Mouse (Mus musculus) kidney, postnatal 0 days (tissue): ENCODE results near the gene Ppp3r1. TPM values are rescaled to one million over a fixed set of nuclear protein-coding genes. Genes with fewer than 3 reads are reported as not detected.

Source experiments
- ATAC-seq: fragments of 200-750 bp; cut with Nextera tagmentation; replicated peaks from 2 replicates; pipeline ENCODE4 v1.8.0; 2017; ENCODE audit warnings: low read depth, moderate number of reproducible peaks, moderate TSS enrichment, moderate library complexity; ENCODE audit not compliant: low FRiP score
- DNase-seq: peaks from one replicate; pipeline ENCODE4 v3.0.0-alpha.2; 2016; ENCODE audit warnings: low spot score
- H3K27ac ChIP-seq: fragments of 300-500 bp; sonication (generic); 2 replicates; pipeline ENCODE4 v1.5.1; 2014; ENCODE audit warnings: mild to moderate bottlenecking
- H3K27me3 ChIP-seq: fragments of 300-500 bp; sonication (generic); 2 replicates; pipeline ENCODE4 v1.6.1; 2014; ENCODE audit warnings: low read length, mixed read lengths; ENCODE audit not compliant: insufficient read depth
- H3K36me3 ChIP-seq: fragments of 300-500 bp; sonication (generic); 2 replicates; pipeline ENCODE4 v1.6.1; 2014; ENCODE audit warnings: low read length, mixed read lengths; ENCODE audit not compliant: insufficient read depth
- H3K4me1 ChIP-seq: fragments of 300-500 bp; sonication (generic); replicated peaks from 2 replicates; pipeline ENCODE4 v1.6.1; 2014; ENCODE audit warnings: antibody characterized with exemption, low read length, mixed read lengths; ENCODE audit not compliant: insufficient read depth
- H3K4me2 ChIP-seq: fragments of 300-500 bp; sonication (generic); 2 replicates; pipeline ENCODE4 v1.6.1; 2014; ENCODE audit warnings: mild to moderate bottlenecking, low read length, moderate library complexity, mixed read lengths
- H3K4me3 ChIP-seq: fragments of 300-500 bp; sonication (generic); replicated peaks from 2 replicates; pipeline ENCODE4 v1.5.1; 2014; ENCODE audit warnings: low read depth, low read length
- H3K9ac ChIP-seq: fragments of 300-500 bp; sonication (generic); 2 replicates; pipeline ENCODE4 v1.6.1; 2014; ENCODE audit warnings: low read depth, low read length
- H3K9me3 ChIP-seq: fragments of 300-500 bp; sonication (generic); replicated peaks from 2 replicates; pipeline ENCODE4 v1.6.1; 2016; ENCODE audit warnings: low read length, inconsistent platforms, mixed read lengths
- CTCF ChIP-seq: IDR thresholded peaks from 2 replicates; pipeline ENCODE4 v1.5.1; 2016; ENCODE audit warnings: antibody characterized with exemption, low read depth, mild to moderate bottlenecking, moderate library complexity
- WGBS: fragments of 180-500 bp; shearing (Covaris S2); extraction: QIAGEN DNeasy Blood & Tissue Kit; methylation state at CpG from one replicate; pipeline ENCODE4 v1.1.7; 2014; 5-methylcytosine and 5-hydroxymethylcytosine counted together
- polyA plus RNA-seq: library from polyadenylated mRNA; unstranded; fragments of >200 nt; fragmentation: Nextera tagmentation; extraction: Ambion mirVana; gene quantifications from 2 replicates; pipeline ENCODE4 v1.2.1, GENCODE M21; 2015

The Ppp3r1 gene
- polyA plus RNA-seq, 1 experiment from 2014 or later = 103 TPM

GRCm38 (mm10) chr11:17199170-17199569 is 40.1 kb downstream of the Ppp3r1 start:
- 82% methylated on average over 5 of the region's 5 CpGs for WGBS

DNA sequence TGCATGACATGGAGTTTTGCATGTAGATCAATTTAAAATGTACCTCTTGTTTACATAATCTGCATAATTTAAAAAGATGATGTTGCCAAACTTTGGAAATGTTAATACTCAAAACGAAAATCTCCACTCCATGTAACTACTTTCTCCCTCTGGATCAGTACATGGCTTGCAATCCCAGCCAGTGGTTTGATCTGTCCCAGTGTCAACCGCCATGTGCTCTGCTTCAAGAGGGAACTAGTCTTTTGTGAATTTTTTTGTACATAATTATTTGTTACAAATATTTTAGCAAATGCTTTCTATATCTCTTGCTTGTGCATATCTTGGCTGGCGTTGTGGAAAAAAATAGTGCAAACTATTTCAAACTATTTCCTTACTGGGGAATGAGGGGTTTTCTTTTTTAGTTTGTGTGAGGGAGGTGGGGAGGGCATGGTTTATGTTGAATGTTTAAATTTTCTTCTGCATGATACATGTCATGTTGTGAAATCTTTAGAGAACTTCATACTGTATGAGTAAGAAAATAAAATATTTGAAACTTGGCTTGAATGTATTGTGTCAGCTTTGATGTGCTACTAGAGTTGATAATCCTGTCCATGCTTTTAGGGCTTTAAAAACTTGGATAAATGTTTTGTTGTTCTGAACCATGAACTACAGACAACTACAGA is 40.9 kb downstream of the Ppp3r1 start:
- Histone ChIP-seq H3K4me1 (no peaks in the 10 kb centered on the region), H3K27me3 (no peaks in the 10 kb centered on the region), H3K27ac (no peak overlapping the region), H3K9ac (no peak overlapping the region), H3K36me3 (peaks cover 15% of the 10 kb centered on the region), H3K4me2 (no peak overlapping the region), H3K4me3 (no peak overlapping the region), H3K9me3 (no peaks in the 10 kb centered on the region)
- DNase-seq (no peak), ATAC-seq (no peak)
- 92% methylated on average over 3 of the region's 3 CpGs for whole genome bisulfite sequencing
- no peak for TF ChIP-seq CTCF

More at GRCm38 (mm10) chr11:17199170-17199569, 40.1 kb downstream of the Ppp3r1 start:
- no peaks in the 10 kb centered on the region for H3K9me3 ChIP-seq
- no peaks in the 10 kb centered on the region for H3K27me3 ChIP-seq
- H3K4me1 ChIP-seq = no peaks in the 10 kb centered on the region
- H3K4me2 ChIP-seq = no peak overlapping the region
- peaks cover 20% of the 10 kb centered on the region for H3K36me3 ChIP-seq
- no peak overlapping the region for H3K27ac ChIP-seq
- no peak for TF ChIP-seq CTCF
- H3K4me3 ChIP-seq = no peak overlapping the region
- ATAC-seq (no peak), DNase-seq (no peak)
- no peak overlapping the region for H3K9ac ChIP-seq

GRCm38 (mm10) chr11:17200936-17201335 is 41.9 kb downstream of the Ppp3r1 start:
- no peak for ATAC-seq
- H3K4me2 ChIP-seq = no peak overlapping the region
- no peaks in the 10 kb centered on the region for H3K27me3 ChIP-seq
- no peak overlapping the region for H3K4me3 ChIP-seq
- TF ChIP-seq CTCF = no peak
- no peak overlapping the region for H3K9ac ChIP-seq
- H3K9me3 ChIP-seq = no peaks in the 10 kb centered on the region
- peaks cover 10% of the 10 kb centered on the region for H3K36me3 ChIP-seq
- H3K27ac ChIP-seq = no peak overlapping the region
- WGBS = 96% methylated on average over 4 of the region's 4 CpGs
- H3K4me1 ChIP-seq = no peaks in the 10 kb centered on the region
- no peak for DNase-seq

GRCm38 (mm10) chr11:17202481-17202880 is 43.4 kb downstream of the Ppp3r1 start:
- Histone ChIP-seq H3K9ac (no peak overlapping the region), H3K4me2 (no peak overlapping the region), H3K9me3 (no peaks in the 10 kb centered on the region), H3K27me3 (no peaks in the 10 kb centered on the region), H3K36me3 (peaks cover 11% of the 10 kb centered on the region; the same call in 1 of the 2 replicates), H3K4me3 (no peak overlapping the region), H3K27ac (no peak overlapping the region), H3K4me1 (no peaks in the 10 kb centered on the region)
- WGBS = 92% methylated on average over 6 of the region's 6 CpGs
- no peak for DNase-seq
- ATAC-seq = 0 out of 2 replicates have a peak, but pooled peaks have one; percentile 25
- no peak for TF ChIP-seq CTCF

DNA sequence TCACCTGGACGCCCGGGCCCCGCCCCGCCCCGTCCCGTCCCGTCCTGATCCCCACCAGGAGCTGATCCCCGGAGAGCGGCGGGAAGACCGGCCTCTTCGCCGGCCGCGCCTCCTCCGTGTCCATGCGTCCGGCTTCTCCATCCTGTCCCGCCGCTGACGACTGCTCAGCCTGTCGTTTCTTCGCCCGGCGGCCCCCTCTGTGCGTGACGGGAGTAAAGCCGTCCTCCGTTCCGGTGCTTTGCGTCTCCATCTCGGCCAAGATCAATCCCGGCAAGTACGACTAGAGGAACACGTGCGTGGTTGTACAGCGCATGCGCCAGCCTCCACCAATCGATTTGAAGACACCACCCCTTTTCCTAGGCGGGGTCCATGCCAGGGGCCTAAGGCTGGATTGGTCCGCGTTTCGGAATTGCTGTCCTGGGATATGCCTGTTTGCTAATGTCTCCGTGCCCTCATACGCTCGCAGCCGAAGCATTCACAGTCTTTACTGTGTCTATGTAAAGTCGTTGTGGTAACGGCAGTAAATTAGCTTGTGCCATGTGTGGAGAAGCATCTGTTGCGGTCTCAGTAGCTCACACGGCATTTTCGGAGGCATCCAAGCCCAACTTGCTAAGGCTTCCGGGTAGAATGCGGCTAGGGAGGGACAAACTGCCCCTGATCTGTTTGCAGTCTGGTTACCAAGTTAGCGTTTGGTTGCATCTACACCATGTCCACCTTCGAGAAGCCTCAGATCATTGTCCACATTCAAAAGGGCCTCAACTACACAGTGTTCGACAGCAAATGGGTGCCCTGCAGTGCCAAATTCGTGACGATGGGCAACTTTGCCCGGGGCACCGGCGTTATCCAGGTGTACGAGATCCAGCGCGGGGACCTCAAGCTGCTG is 52.4 kb downstream of the Ppp3r1 start, which contains the start of gene Pno1:
Pno1 (minus strand) TSS at position 311 of the 883 bp plus-strand sequence.
- peak; percentile 100 for DNase-seq
- Histone ChIP-seq H3K9me3 (no peaks in the 10 kb centered on the region), H3K27ac (peak within 1 kb of the TSS; percentile 84), H3K36me3 (0 out of 2 replicates have a peak, but pooled peaks cover 12% of the 10 kb centered on the region), H3K4me3 (peak within 1 kb of the TSS; percentile 74), H3K27me3 (no peaks in the 10 kb centered on the region), H3K4me2 (peak within 1 kb of the TSS; percentile 81), H3K9ac (peak within 1 kb of the TSS; percentile 88), H3K4me1 (peaks cover 7% of the 10 kb centered on the region; the same call in 1 of the 2 replicates)
- peak; percentile 98 for ATAC-seq
- no peak for TF ChIP-seq CTCF
- under 1% methylated on average over 65 of the region's 65 CpGs for WGBS

DNA sequence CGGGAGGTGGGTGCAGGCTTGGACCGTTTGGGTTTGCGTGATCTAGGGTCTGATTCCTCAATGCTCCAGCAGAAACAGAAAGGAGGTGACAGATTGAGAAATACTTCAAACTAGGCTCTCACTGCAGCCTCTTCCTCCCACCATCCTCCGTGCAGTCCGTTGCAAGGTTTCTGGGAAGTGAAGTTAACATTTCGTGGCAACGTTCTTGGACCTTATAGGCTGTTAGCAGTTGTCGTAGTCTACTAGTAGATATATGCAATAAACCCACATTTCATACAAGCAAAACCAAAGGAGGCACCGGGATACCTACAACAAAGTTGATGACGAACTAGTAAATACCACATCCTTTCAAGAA is 53.1 kb downstream of the Ppp3r1 start:
- Histone ChIP-seq H3K4me3 (peak overlapping the region; percentile 74), H3K4me2 (peak overlapping the region; percentile 81), H3K36me3 (0 out of 2 replicates have a peak, but pooled peaks cover 11% of the 10 kb centered on the region), H3K4me1 (peaks cover 7% of the 10 kb centered on the region; the same call in 1 of the 2 replicates), H3K9ac (peak overlapping the region; percentile 88), H3K9me3 (no peaks in the 10 kb centered on the region), H3K27ac (peak overlapping the region; percentile 84), H3K27me3 (no peaks in the 10 kb centered on the region)
- DNase-seq (peak; percentile 29), ATAC-seq (no peak)
- WGBS = 1% methylated on average over 10 of the region's 10 CpGs
- TF ChIP-seq CTCF = no peak
